ENCODE assay signal across 8 mouse cellular contexts in genomic region chr5:124629641-124630040, GRCm38 (mm10). TPM values are rescaled to one million over a fixed set of nuclear protein-coding genes. Genes with fewer than 3 reads are reported as not detected.
DNase-seq lines count a peak whose midpoint lies in the region; ATAC-seq and TF ChIP-seq lines count a peak whose summit lies in the region.

No protein-coding gene starts in this region.

- peak overlapping the region; percentile 89 for H3K9ac ChIP-seq in forebrain, embryonic 16.5 days (replicated peaks; ENCODE audit: low read depth, low read length)
- H3K9ac ChIP-seq in midbrain, postnatal 0 days (replicated peaks; ENCODE audit: low read length, poor library complexity, severe bottlenecking): peak overlapping the region; percentile 88

- TF ChIP-seq POLR2A in cerebellum, adult 2 months (IDR thresholded peaks at IDR 0.05; ENCODE audit: borderline replicate concordance, insufficient read depth, low read length): no peak

- no peaks in the 10 kb centered on the region for H3K9me3 ChIP-seq in forebrain, embryonic 16.5 days (ENCODE audit: control insufficient read depth, low read length)
- no peaks in the 10 kb centered on the region for H3K9me3 ChIP-seq in midbrain, postnatal 0 days (ENCODE audit: low read length)

- ATAC-seq in forebrain, embryonic 16.5 days: no peak
- ATAC-seq in midbrain, postnatal 0 days (ENCODE audit: low FRiP score): no peak

- peaks cover 6% of the 10 kb centered on the region for H3K4me1 ChIP-seq in cerebellum, adult 2 months (ENCODE audit: control insufficient read depth, insufficient read depth, low read length)
- H3K4me1 ChIP-seq in forebrain, embryonic 16.5 days (replicated peaks; ENCODE audit: control insufficient read depth, insufficient read depth, low read length): peaks cover 22% of the 10 kb centered on the region
- H3K4me1 ChIP-seq in midbrain, postnatal 0 days (ENCODE audit: insufficient read depth, low read length): no peaks in the 10 kb centered on the region

- peak overlapping the region; percentile 90 for H3K4me2 ChIP-seq in forebrain, embryonic 16.5 days (ENCODE audit: low read length)
- peak overlapping the region; percentile 59 for H3K4me2 ChIP-seq in midbrain, postnatal 0 days (ENCODE audit: low read depth, low read length, poor library complexity, severe bottlenecking)

- DNase-seq in cerebellum, adult 2 months: peak in 1 of 2 experiments; percentile 23
- no peak for DNase-seq in cerebellum, adult 11-12 months
- peak; percentile 12 to 13 for DNase-seq in B cell, adult 2 months
- peak; percentile 23 to 50 for DNase-seq in kidney, postnatal 36 days
- DNase-seq in midbrain, postnatal 0 days (ENCODE audit: low spot score): no peak
- no peak for DNase-seq in right cerebral cortex, postnatal 25 days
- DNase-seq in ovary, postnatal 10 days (ENCODE audit: low spot score): no peak

- TF ChIP-seq CTCF in cerebellum, adult 2 months (IDR thresholded peaks at IDR 0.05; ENCODE audit: borderline replicate concordance, insufficient read depth, low read depth, low read length): no peak
- TF ChIP-seq CTCF in midbrain, postnatal 0 days (IDR thresholded peaks at IDR 0.05): no peak

- peaks cover 10% of the 10 kb centered on the region for H3K36me3 ChIP-seq in forebrain, embryonic 16.5 days (ENCODE audit: control insufficient read depth, insufficient read depth)
- peaks cover 22% of the 10 kb centered on the region for H3K36me3 ChIP-seq in midbrain, postnatal 0 days (ENCODE audit: insufficient read depth, low read length)

- no peaks in the 10 kb centered on the region for H3K27me3 ChIP-seq in cerebellum, adult 2 months (ENCODE audit: control insufficient read depth, insufficient read depth, low read length)
- no peaks in the 10 kb centered on the region for H3K27me3 ChIP-seq in forebrain, embryonic 16.5 days (replicated peaks; ENCODE audit: control insufficient read depth, insufficient read depth, low read length)
- no peaks in the 10 kb centered on the region for H3K27me3 ChIP-seq in midbrain, postnatal 0 days (ENCODE audit: insufficient read depth, low read length)

- peak overlapping the region; percentile 79 for H3K4me3 ChIP-seq in cerebellum, adult 2 months (replicated peaks; ENCODE audit: insufficient read depth, low read depth, low read length)
- peak overlapping the region; percentile 85 for H3K4me3 ChIP-seq in forebrain, embryonic 16.5 days (replicated peaks; ENCODE audit: low read length)
- H3K4me3 ChIP-seq in midbrain, postnatal 0 days (ENCODE audit: low read depth, low read length): peak overlapping the region; percentile 95

- WGBS in cerebellum, adult 2 months: 10% methylated on average over 11 of the region's 11 CpGs
- WGBS in forebrain, embryonic 16.5 days: 26% methylated on average over 11 of the region's 11 CpGs
- 25% methylated on average over 11 of the region's 11 CpGs for WGBS in midbrain, postnatal 0 days

- no peak overlapping the region for H3K27ac ChIP-seq in cerebellum, adult 2 months (ENCODE audit: insufficient read depth, low read length)
- no peak overlapping the region for H3K27ac ChIP-seq in forebrain, embryonic 16.5 days (ENCODE audit: low read length)
- no peak overlapping the region for H3K27ac ChIP-seq in midbrain, postnatal 0 days (ENCODE audit: low read depth, low read length)

RNA-seq across cellular contexts. Expression of gene Atp6v0a2, which starts 1.3 kb away (rescaled TPM):
- 46.0 and 46.9 TPM in 2 replicates for polyA plus RNA-seq in cerebellum, adult 2 months (2012; rRNA removed)
- 40.0 and 43.7 TPM in 2 replicates for polyA plus RNA-seq in forebrain, embryonic 16.5 days (2015; fragmentation: Nextera tagmentation; extraction: Ambion mirVana)
- 20.7 and 24.8 TPM in 2 replicates for total RNA-seq in midbrain, postnatal 0 days (2014; rRNA removed)
- 23.9 and 25.5 TPM in 2 replicates for polyA plus RNA-seq in midbrain, postnatal 0 days (2015; fragmentation: Nextera tagmentation; extraction: Ambion mirVana)

RNA-seq across cellular contexts. Expression of gene Gtf2h3, which starts 50.7 kb away (rescaled TPM):
- 46.0 and 46.1 TPM in 2 replicates for polyA plus RNA-seq in cerebellum, adult 2 months (2012; rRNA removed)
- polyA plus RNA-seq in forebrain, embryonic 16.5 days (2015; fragmentation: Nextera tagmentation; extraction: Ambion mirVana): 49.3 and 59.1 TPM in 2 replicates
- total RNA-seq in midbrain, postnatal 0 days (2014; rRNA removed): 26.9 and 30.4 TPM in 2 replicates
- polyA plus RNA-seq in midbrain, postnatal 0 days (2015; fragmentation: Nextera tagmentation; extraction: Ambion mirVana): 24.6 and 27.1 TPM in 2 replicates

RNA-seq across cellular contexts. Expression of gene Eif2b1, which starts 50.7 kb away (rescaled TPM):
- polyA plus RNA-seq in cerebellum, adult 2 months (2012; rRNA removed): 36.7 and 38.4 TPM in 2 replicates
- polyA plus RNA-seq in forebrain, embryonic 16.5 days (2015; fragmentation: Nextera tagmentation; extraction: Ambion mirVana): 71.1 and 80.1 TPM in 2 replicates
- 38.4 and 40.2 TPM in 2 replicates for total RNA-seq in midbrain, postnatal 0 days (2014; rRNA removed)
- polyA plus RNA-seq in midbrain, postnatal 0 days (2015; fragmentation: Nextera tagmentation; extraction: Ambion mirVana): 55.2 and 61.9 TPM in 2 replicates

Comparison
In these comparisons a context has a peak if more than half of its experiments do, and no peak if none do; other contexts are left out.
1. DNase-seq: peak in B cell, adult 2 months (2 of 2) and kidney, postnatal 36 days (2 of 2); none in cerebellum, adult 11-12 months (single experiment), midbrain, postnatal 0 days (single experiment), right cerebral cortex, postnatal 25 days (single experiment) and ovary, postnatal 10 days (single experiment).
2. Peak in every context shown above with its lines, with median percentiles within 50 percentile points of each other: H3K4me3 ChIP-seq.